Mouse (Mus musculus): ENCODE results near the gene Morn5.

Morn5 gene

GRCm38 (mm10) chr2:36104436-36104955 is 55.2 kb downstream of the Morn5 start:
- DNase-seq (ENCODE audit: low read depth, low spot score): no peak

- DNase-seq (ENCODE audit: low read depth, low spot score): no peak
Measured at GRCm38 (mm10) chr2:36104956-36105741, 55.9 kb downstream of the Morn5 start, which contains the start of gene Lhx6. Gene Lhx6, minus strand, starts transcription at chr2:36105408.

GRCm38 (mm10) chr2:36108615-36109014 is 59.4 kb downstream of the Morn5 start:
- DNase-seq (ENCODE audit: low read depth, low spot score): no peak

GRCm38 (mm10) chr2:36112632-36113031 is 63.4 kb downstream of the Morn5 start:
- DNase-seq (ENCODE audit: low read depth, low spot score): no peak

- no peak for DNase-seq (ENCODE audit: low read depth, low spot score)
Measured at GRCm38 (mm10) chr2:36126795-36127429, 77.7 kb downstream of the Morn5 start.

- DNase-seq (ENCODE audit: low read depth, low spot score): no peak
Measured at GRCm38 (mm10) chr2:36127973-36128372, 78.7 kb downstream of the Morn5 start.

GRCm38 (mm10) chr2:36129051-36129450 is 79.8 kb downstream of the Morn5 start:
- no peak for DNase-seq (ENCODE audit: low read depth, low spot score)
